Mouse (Mus musculus): ENCODE results near the gene Brinp1.
"Not testable (repeated sequence)": the region's sequence is repeated elsewhere in the genome, so short reads cannot be mapped to it uniquely, and the experiment has no call there.

Brinp1 gene

DNA sequence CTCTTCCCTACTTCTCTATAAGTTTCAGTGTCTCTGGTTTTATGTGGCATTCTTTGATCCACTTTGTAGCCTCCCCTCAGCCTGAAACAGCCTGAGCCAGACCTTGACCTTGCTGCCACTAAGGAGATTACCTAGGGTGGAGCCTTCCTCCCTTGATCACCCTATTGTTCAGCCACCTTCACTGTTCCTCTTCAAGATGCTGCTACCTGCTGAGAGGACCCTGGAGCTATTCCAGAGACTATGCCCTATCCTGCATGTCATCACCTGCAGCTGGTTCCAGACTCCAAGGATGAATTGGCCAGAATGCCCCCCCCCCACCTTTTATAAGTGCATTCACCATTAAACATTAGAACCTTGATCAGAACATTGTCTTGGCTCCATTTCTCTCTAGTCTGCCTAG lies 140.2 kb downstream of the Brinp1 start:
- DNase-seq, result not testable (repeated sequence)

DNA sequence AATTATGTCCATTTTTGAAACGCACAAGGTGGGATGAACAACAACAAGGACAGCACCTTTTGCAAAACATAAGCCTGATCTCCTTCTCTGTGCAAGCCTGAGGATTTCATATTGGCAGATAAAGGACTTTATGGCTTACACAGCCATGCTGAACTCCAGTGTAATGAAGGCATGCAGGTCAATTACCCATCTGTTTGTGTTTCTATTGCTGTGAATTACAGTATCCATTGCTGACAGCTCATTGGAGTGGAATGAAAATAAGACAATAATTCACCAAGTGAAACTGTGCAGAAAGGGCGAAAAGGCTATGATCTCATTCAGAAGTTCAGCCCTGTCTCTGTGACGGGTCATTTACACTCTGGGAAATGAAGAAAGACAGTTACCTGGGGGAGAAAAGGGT lies 147.7 kb downstream of the Brinp1 start:
- DNase-seq, result no peak

DNA sequence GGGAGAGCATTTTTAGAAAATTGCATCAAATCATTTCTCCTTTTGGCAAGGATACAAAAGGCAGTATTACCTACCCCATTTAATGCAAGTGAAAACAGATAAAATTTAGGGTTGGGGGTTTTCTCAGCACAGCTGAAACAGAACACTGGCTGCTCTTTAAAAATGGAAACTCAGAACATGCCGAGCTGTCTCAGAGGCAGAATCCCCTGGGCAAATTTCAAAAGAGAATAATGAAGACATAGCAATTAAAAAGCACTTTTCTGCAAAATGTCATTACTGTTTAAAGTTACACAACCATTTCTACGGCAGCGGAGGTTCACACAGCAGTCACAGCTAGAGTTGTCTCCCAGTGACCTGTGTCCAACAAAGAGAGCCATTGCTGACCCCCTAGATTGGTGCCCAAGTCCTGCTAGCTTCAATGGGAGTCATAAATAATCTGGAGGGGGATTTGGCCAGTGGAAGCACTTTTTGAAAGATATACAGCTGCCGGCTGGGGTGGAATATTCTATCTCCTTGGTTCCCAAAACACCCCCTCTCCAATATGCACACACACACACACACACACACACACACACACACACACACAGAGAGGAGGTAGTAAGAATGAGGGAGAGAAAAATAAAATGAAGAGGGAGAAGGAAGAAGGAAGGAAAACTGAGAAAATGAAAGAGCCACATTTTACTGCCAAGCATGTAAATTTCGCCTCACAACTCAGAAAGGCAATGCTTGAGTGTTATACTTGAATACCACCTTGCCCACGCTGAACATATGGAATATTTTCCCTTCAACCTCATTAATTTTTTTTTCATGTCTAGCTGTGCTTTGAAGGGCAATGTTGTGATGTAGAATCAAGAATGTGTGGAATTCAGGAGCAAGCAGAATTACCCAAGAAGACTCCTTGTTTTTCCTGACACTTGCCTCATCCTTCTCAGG lies 152.0 kb downstream of the Brinp1 start:
- no peak for DNase-seq

DNA sequence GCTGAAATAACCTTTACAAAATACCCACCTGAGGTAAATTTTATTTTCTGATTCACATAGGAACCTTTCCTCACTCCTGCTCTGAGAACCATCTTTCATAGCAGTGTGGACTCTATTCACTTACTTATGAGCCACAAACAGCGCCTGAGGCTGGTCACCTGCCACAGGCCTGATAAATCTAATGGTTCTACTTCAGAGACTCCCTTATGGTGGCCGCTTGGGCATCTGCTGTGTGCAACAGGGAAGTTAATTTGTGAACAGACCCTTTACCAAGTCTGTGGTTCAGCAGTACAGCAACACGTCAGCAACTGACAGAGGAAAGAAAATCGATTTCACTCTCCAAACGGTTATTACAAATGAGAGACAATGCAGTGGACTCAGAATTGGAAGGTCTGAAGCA lies 164.2 kb downstream of the Brinp1 start:
- no peak for DNase-seq

DNA sequence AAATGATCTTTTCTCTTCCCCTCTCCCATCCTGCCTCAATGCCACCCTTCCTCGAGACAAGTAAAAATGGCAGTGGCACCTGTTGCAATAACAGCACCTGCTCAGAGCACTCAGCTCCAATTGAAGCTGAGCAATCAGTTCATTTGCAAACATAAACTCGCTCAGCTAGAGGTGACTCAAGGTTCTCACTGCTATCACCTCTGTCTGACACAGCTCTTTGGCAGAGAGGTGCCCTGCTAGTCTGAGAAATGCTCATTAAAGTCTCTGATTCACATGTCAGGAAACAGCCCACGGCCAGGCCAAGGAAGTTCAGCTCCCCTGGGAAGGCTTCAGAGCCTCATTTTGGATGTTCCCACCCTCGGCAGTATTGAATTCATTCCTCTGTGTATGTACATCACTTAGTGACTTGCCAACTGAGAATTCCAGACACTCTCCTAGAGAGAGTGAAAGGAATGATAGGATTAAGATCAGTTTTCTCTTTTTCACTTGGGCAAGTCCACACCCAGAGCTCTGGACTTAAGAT lies 165.7 kb downstream of the Brinp1 start:
- no peak for DNase-seq

DNA sequence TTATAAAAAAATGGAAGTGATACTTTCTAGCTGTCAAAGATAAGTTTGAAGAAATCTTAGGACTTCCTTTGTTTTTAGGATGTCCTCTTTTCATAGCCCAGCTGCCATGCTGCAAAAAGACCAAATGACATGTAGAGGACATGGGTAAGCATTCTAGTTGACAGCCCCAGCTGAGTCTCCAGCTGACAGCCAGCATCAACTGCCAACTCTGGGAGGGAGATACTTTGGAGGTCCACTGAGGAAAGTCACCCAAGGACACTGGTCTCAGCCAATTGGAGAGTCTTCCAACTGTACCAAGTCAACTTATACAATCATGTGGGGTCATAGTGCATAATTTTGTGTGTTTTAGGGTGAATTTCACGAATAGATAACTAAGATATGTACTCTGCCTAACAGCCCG lies 166.6 kb downstream of the Brinp1 start:
- DNase-seq, result no peak

DNA sequence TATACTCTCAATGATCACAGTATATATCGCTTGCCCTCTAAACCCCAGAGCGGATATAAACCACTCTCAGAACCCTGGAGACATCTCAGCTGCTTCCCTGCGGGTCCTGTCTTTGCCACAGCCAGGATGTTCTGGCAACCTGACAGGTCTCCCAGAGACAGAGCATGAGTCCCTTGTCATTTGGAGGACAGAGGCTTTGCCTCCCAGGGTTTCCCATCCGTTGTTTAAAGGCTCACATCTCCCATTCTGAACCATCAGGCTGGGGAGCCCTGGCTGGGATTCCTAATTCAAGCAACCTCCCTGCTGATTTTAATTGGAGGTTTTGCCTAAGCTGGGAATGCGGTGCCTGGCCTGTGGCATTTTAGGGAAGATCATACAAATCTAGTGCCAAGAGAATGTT lies 185.9 kb downstream of the Brinp1 start:
- DNase-seq, result no peak

DNA sequence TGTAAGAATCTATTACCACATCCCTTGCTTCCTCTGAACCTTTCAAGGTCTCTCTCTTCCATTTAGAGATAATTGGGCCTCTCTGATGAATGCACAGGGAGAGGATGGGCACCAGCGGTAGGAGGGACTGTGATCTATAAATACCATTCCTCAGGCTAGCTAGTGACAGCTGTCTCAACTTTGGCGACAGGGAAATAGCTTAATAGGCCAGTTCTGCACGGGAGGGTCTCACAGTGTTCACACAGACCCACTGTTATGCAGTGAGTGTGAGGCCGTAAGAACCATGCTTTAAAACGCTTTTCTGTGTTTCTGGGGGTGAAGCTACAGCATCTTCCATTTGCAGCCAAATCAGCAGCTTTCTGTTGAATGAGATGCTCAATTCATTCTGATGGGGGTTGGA lies 186.8 kb downstream of the Brinp1 start:
- no peak for DNase-seq

DNA sequence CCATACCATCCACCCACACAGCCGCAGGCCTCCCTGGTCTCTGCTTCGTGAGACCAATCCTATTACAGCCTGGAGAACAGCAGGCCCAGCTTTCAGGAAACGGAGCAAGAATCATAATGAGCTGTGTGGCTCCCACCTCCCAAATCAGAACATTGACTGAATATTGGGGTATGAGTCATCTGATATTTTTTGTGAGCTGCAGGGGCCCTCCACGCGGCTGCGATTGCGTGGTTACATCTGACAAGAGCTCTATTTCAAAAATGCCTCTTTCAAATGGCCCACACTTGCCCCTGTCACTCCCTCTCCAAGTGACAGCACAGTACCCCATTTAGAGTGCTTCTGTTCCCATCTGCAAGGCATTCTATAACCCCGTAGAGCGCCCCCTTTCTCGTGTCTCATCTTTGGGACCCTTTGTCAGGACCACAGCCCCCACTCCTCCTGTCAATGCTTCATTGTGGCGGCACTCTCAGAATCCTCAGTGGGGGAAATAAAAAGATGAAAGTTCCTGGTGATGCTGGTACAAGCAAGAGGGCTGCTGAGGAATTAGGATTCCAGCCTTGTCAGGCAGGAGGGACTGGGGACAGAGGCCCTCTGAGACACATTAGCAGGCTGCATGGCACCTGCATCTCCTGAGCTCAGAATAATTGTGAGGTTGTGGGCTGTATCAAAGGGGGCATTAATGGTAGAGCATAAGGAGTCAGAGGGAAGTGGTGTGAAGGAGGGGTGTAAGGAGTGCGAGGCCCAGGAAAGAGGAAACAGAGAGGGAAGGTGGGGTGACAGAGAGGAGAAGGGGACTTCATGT lies 188.2 kb downstream of the Brinp1 start:
- DNase-seq, result no peak

DNA sequence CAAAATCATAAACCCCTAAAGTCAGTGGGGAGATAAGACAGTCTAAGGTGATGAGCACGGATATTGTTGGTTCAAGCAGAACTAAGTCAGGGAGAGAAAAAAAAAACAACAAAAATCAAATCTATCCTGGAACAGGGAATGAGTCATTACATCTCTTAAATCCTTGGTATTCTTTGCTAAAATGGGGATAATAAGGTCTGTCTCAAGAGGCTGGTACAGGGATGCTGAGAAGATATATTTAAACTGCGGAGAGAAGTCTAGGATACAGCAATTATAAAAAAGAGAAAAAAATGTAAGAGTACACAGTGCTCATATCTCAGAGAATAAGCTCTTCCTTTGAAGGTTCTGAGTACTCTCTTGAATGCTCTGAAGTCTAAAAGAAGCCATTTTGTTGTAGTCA lies 189.3 kb downstream of the Brinp1 start:
- no peak for DNase-seq

- DNase-seq, result no peak
Measured at GRCm38 (mm10) chr4:68720983-68721382, 233.2 kb downstream of the Brinp1 start.
